Mouse (Mus musculus) ovary, adult 18-20 months (tissue): Measurements from ENCODE around the gene Frmd6.

Source experiments
- DNase-seq: peaks from one replicate; pipeline ENCODE4 v3.0.0; 2022; ENCODE audit warnings: low spot score, mixed read lengths

The Frmd6 gene

GRCm38 (mm10) chr12:70851342-70851960 is 26.1 kb downstream of the Frmd6 start:
- no peak for DNase-seq

- peak; percentile 10 for DNase-seq
These were observed 27.7 kb downstream of the Frmd6 start for GRCm38 (mm10) chr12:70853026-70853425.

GRCm38 (mm10) chr12:70855678-70856077 is 30.4 kb downstream of the Frmd6 start:
- DNase-seq = no peak

- no peak for DNase-seq
These were observed 31.5 kb downstream of the Frmd6 start for GRCm38 (mm10) chr12:70856776-70857175.

GRCm38 (mm10) chr12:70863281-70863680 is 38.0 kb downstream of the Frmd6 start:
- DNase-seq = no peak

GRCm38 (mm10) chr12:70867780-70868179 is 42.5 kb downstream of the Frmd6 start:
- DNase-seq = no peak

GRCm38 (mm10) chr12:70868190-70868987 is 43.1 kb downstream of the Frmd6 start:
- DNase-seq = no peak

GRCm38 (mm10) chr12:70868988-70869291 is 43.6 kb downstream of the Frmd6 start:
- DNase-seq = no peak

GRCm38 (mm10) chr12:70873544-70873943 is 48.2 kb downstream of the Frmd6 start:
- no peak for DNase-seq

- DNase-seq = no peak
These were observed 51.1 kb downstream of the Frmd6 start for GRCm38 (mm10) chr12:70876270-70876998.

GRCm38 (mm10) chr12:70877926-70878710 is 52.8 kb downstream of the Frmd6 start:
- no peak for DNase-seq

- DNase-seq = no peak
These were observed 55.2 kb downstream of the Frmd6 start for GRCm38 (mm10) chr12:70880396-70880975.

- peak; percentile 13 for DNase-seq
These were observed 56.0 kb downstream of the Frmd6 start for GRCm38 (mm10) chr12:70881340-70881739.

GRCm38 (mm10) chr12:70881854-70882253 is 56.5 kb downstream of the Frmd6 start:
- DNase-seq = no peak

GRCm38 (mm10) chr12:70883141-70883540 is 57.8 kb downstream of the Frmd6 start:
- no peak for DNase-seq

GRCm38 (mm10) chr12:70884113-70884512 is 58.8 kb downstream of the Frmd6 start:
- no peak for DNase-seq

- no peak for DNase-seq
These were observed 59.7 kb downstream of the Frmd6 start for GRCm38 (mm10) chr12:70884973-70885372.

- DNase-seq = no peak
These were observed 60.3 kb downstream of the Frmd6 start for GRCm38 (mm10) chr12:70885576-70885975.

- DNase-seq = no peak
These were observed 65.1 kb downstream of the Frmd6 start for GRCm38 (mm10) chr12:70890405-70890804.

- no peak for DNase-seq
These were observed 65.7 kb downstream of the Frmd6 start for GRCm38 (mm10) chr12:70890874-70891470.

- DNase-seq = no peak
These were observed 70.0 kb downstream of the Frmd6 start for GRCm38 (mm10) chr12:70895275-70895674.
